ENCODE assay signal across 9 mouse cellular contexts in the genomic region with DNA sequence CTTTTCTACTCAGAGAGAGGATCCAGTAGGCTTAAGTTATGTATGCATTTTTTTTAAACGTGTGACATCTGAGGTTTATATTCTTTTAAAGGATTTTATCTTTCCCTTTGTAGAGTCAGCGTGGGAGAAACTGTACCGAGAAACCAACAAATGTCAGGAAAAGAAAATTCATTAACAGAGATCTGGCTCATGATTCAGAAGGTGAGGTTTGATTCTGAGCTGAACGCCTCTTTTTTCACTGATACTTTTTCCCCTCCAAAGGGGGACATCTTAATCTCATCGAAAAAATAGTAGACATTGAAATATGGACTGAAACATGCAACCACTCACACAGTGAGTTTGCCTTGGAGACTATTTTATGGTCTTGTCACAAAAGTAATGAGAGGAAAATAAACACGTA. TPM values are rescaled to one million over a fixed set of nuclear protein-coding genes. Genes with fewer than 3 reads are reported as not detected.
DNase-seq lines count a peak whose midpoint lies in the region; ATAC-seq lines count a peak whose summit lies in the region.
"Had no signal": no experiment of that assay in that cellular context is flagged by ENCODE, and none has a peak within 500 bp of the region (broad histone marks: within the 10 kb centered on the region; RNA-seq: fewer than 3 reads in every experiment).

No protein-coding gene starts in this region.

- H3K9me3 ChIP-seq in heart, embryonic 15.5 days (replicated peaks) = no peaks in the 10 kb centered on the region
- no peaks in the 10 kb centered on the region for H3K9me3 ChIP-seq in embryonic facial prominence, embryonic 10.5 days
- no peaks in the 10 kb centered on the region for H3K9me3 ChIP-seq in hindbrain, embryonic 12.5 days (replicated peaks)
- no peaks in the 10 kb centered on the region for H3K9me3 ChIP-seq in midbrain, embryonic 14.5 days (ENCODE audit: control insufficient read depth, low read length)

- H3K4me2 ChIP-seq in heart, embryonic 15.5 days = peak overlapping the region; percentile 95
- peak overlapping the region; percentile 95 for H3K4me2 ChIP-seq in hindbrain, embryonic 12.5 days (replicated peaks)
- H3K4me2 ChIP-seq in midbrain, embryonic 14.5 days (ENCODE audit: low read length) = peak overlapping the region; percentile 100

- ATAC-seq in heart, embryonic 15.5 days (replicated peaks; ENCODE audit: insufficient number of reproducible peaks, insufficient read depth, low FRiP score, low read depth) = no peak
- ATAC-seq in hindbrain, embryonic 12.5 days (ENCODE audit: low FRiP score) = no peak
- ATAC-seq in midbrain, embryonic 14.5 days (ENCODE audit: low FRiP score, low TSS enrichment) = no peak

- intact Hi-C loops in left cerebral cortex, postnatal 4 days (cut with DNase I) = loop anchor here (5.0 to 10.0 kb wide), 3 partner anchors 439 to 711 kb away; no protein-coding TSS in a partner anchor

- H3K27me3 ChIP-seq in heart, embryonic 15.5 days = no peaks in the 10 kb centered on the region
- no peaks in the 10 kb centered on the region for H3K27me3 ChIP-seq in embryonic facial prominence, embryonic 10.5 days (replicated peaks; ENCODE audit: low read depth, poor library complexity, severe bottlenecking)
- no peaks in the 10 kb centered on the region for H3K27me3 ChIP-seq in hindbrain, embryonic 12.5 days
- H3K27me3 ChIP-seq in midbrain, embryonic 14.5 days (ENCODE audit: control insufficient read depth, insufficient read depth, low read length) = no peaks in the 10 kb centered on the region

- 28% methylated on average over 6 of the region's 6 CpGs for WGBS in heart, embryonic 15.5 days
- WGBS in embryonic facial prominence, embryonic 10.5 days = 57% methylated on average over 6 of the region's 6 CpGs
- WGBS in hindbrain, embryonic 12.5 days = 58% methylated on average over 6 of the region's 6 CpGs
- WGBS in midbrain, embryonic 14.5 days = 48% methylated on average over 6 of the region's 6 CpGs

- no peak overlapping the region for H3K27ac ChIP-seq in heart, embryonic 15.5 days
- H3K27ac ChIP-seq in embryonic facial prominence, embryonic 10.5 days (replicated peaks) = peak overlapping the region; percentile 95; the same call in 1 of the 2 replicates
- no peak overlapping the region for H3K27ac ChIP-seq in hindbrain, embryonic 12.5 days
- H3K27ac ChIP-seq in midbrain, embryonic 14.5 days (replicated peaks; ENCODE audit: low read depth, low read length) = no peak overlapping the region

- peaks cover 6% of the 10 kb centered on the region for H3K4me1 ChIP-seq in heart, embryonic 15.5 days (replicated peaks)
- H3K4me1 ChIP-seq in embryonic facial prominence, embryonic 10.5 days = peaks cover 28% of the 10 kb centered on the region; the same call in 1 of the 2 replicates
- no peaks in the 10 kb centered on the region for H3K4me1 ChIP-seq in hindbrain, embryonic 12.5 days
- 0 out of 2 replicates have a peak, but pooled peaks cover 4% of the 10 kb centered on the region for H3K4me1 ChIP-seq in midbrain, embryonic 14.5 days (ENCODE audit: control insufficient read depth, insufficient read depth, low read length)

- H3K9ac ChIP-seq in heart, embryonic 15.5 days = no peak overlapping the region; the same call in none of the 2 replicates
- no peak overlapping the region for H3K9ac ChIP-seq in hindbrain, embryonic 12.5 days
- no peak overlapping the region for H3K9ac ChIP-seq in midbrain, embryonic 14.5 days (replicated peaks; ENCODE audit: low read length)

- no peaks in the 10 kb centered on the region for H3K36me3 ChIP-seq in heart, embryonic 15.5 days
- no peaks in the 10 kb centered on the region for H3K36me3 ChIP-seq in embryonic facial prominence, embryonic 10.5 days (replicated peaks)
- no peaks in the 10 kb centered on the region for H3K36me3 ChIP-seq in hindbrain, embryonic 12.5 days
- H3K36me3 ChIP-seq in midbrain, embryonic 14.5 days (ENCODE audit: control insufficient read depth, insufficient read depth, low read length) = no peaks in the 10 kb centered on the region

- no peak for DNase-seq in heart, adult 11 months
- no peak for DNase-seq in embryonic facial prominence, embryonic 10.5 days (ENCODE audit: low spot score)
- DNase-seq in midbrain, embryonic 14.5 days = no peak
- DNase-seq in spleen, adult 12 weeks (ENCODE audit: low spot score) = no peak
- no peak for DNase-seq in left cerebral cortex, postnatal 4 days
- no peak for DNase-seq in thymus, postnatal 0 days (ENCODE audit: low spot score)
- DNase-seq: adrenal gland, postnatal 10 days had no signal

- peak overlapping the region; percentile 81 for H3K4me3 ChIP-seq in heart, embryonic 15.5 days
- peak overlapping the region; percentile 71 for H3K4me3 ChIP-seq in embryonic facial prominence, embryonic 10.5 days
- peak overlapping the region; percentile 57; the same call in 1 of the 2 replicates for H3K4me3 ChIP-seq in hindbrain, embryonic 12.5 days
- H3K4me3 ChIP-seq in midbrain, embryonic 14.5 days (replicated peaks; ENCODE audit: low read depth, low read length) = peak overlapping the region; percentile 62; the same call in 1 of the 2 replicates

RNA-seq across cellular contexts. Expression of a gene that starts 2.5 kb away (rescaled TPM):
- 29.6 and 33.5 TPM in 2 replicates for polyA plus RNA-seq in heart, embryonic 15.5 days (2015; fragmentation: Nextera tagmentation; extraction: Ambion mirVana)
- 23.5 and 25.1 TPM in 2 replicates for polyA plus RNA-seq in embryonic facial prominence, embryonic 10.5 days (2016; fragmentation: Nextera tagmentation; extraction: Ambion mirVana)
- 21.2 and 21.9 TPM in 2 replicates for polyA plus RNA-seq in hindbrain, embryonic 12.5 days (2016; fragmentation: Nextera tagmentation; extraction: Ambion mirVana)
- polyA plus RNA-seq in midbrain, embryonic 14.5 days (2014; fragmentation: Nextera tagmentation; extraction: Ambion mirVana) = 14.2 and 21.8 TPM in 2 replicates
- total RNA-seq in left cerebral cortex, postnatal 4 days (2021) = 10 to 100 TPM; 52.5 to 53.3 TPM
- polyA plus RNA-seq in thymus, postnatal 0 days (2015; fragmentation: Nextera tagmentation; extraction: Ambion mirVana) = 1.6 and 1.8 TPM in 2 replicates
